Mouse (Mus musculus) heart, adult 2 months (tissue): ENCODE data around the gene Meis2. TPM values are rescaled to one million over a fixed set of nuclear protein-coding genes. Genes with fewer than 3 reads are reported as not detected.
A peak's percentile ranks its signal among the peaks of the same experiment; 100 is the strongest.

Source experiments
- DNase-seq, 2 experiments: peaks; one replicate each; pipeline ENCODE4 v3.0.0; 2021
- H3K27ac ChIP-seq: fragments of 200-600 bp; 2 replicates; pipeline ENCODE4 v1.8.1; 2022
- H3K27me3 ChIP-seq: fragments of 200-500 bp; 2 replicates; pipeline ENCODE4 v1.6.1; 2012; ENCODE audit warnings: mild to moderate bottlenecking, low read length, inconsistent platforms, mixed read lengths; ENCODE audit not compliant: control insufficient read depth, insufficient read depth
- H3K36me3 ChIP-seq: fragments of 200-500 bp; 2 replicates; pipeline ENCODE4 v1.6.1; 2012; ENCODE audit warnings: low read length, inconsistent platforms; ENCODE audit not compliant: control insufficient read depth, insufficient read depth
- H3K4me1 ChIP-seq: fragments of 200-500 bp; 2 replicates; pipeline ENCODE4 v1.6.1; 2011; ENCODE audit warnings: low read length; ENCODE audit not compliant: control insufficient read depth, insufficient read depth
- H3K4me3 ChIP-seq: fragments of 200-600 bp; 2 replicates; pipeline ENCODE4 v1.8.1; 2022
- H3K79me2 ChIP-seq: fragments of 200-500 bp; replicated peaks from 2 replicates; pipeline ENCODE4 v1.6.1; 2012; ENCODE audit warnings: mild to moderate bottlenecking, inconsistent platforms, low read length, moderate library complexity, mixed read lengths; ENCODE audit not compliant: control insufficient read depth, insufficient read depth
- H3K9ac ChIP-seq: fragments of 200-500 bp; 2 replicates; pipeline ENCODE4 v1.6.1; 2012; ENCODE audit warnings: low read depth, mild to moderate bottlenecking, control low read depth, inconsistent platforms, low read length, mixed read lengths
- CTCF ChIP-seq: fragments of 200-600 bp; IDR thresholded peaks from 2 replicates; pipeline ENCODE4 v1.8.1; 2022; ENCODE audit warnings: antibody characterized with exemption, mild to moderate bottlenecking, moderate library complexity
- EP300 ChIP-seq: fragments of 200-500 bp; IDR thresholded peaks from 2 replicates; pipeline ENCODE4 v1.6.1; 2011; ENCODE audit warnings: low read depth, low read length, control low read depth; ENCODE audit not compliant: insufficient read depth
- POLR2A ChIP-seq: fragments of 200-500 bp; IDR thresholded peaks from 2 replicates; pipeline ENCODE4 v1.6.1; 2011; ENCODE audit warnings: mild to moderate bottlenecking, low read depth, low read length, control low read depth; ENCODE audit not compliant: insufficient read depth
- WGBS: fragments of 180-500 bp; shearing (Covaris S2); methylation state at CpG from one replicate; pipeline ENCODE4 v1.1.7; 2018; 5-methylcytosine and 5-hydroxymethylcytosine counted together
- intact Hi-C: fragments of 180-260 bp; cut with DNase I; formaldehyde crosslinking; loops from one replicate; pipeline ENCODE4 v1.15.1; 2025
- polyA plus RNA-seq: library from polyadenylated mRNA; depleted of rRNA; stranded (reverse); fragments of >200 nt; gene quantifications from 2 replicates; pipeline ENCODE4 v1.2.3, GENCODE M21; 2012
- total RNA-seq, 2 experiments: library from RNA; stranded (reverse); gene quantifications; 2 replicates each; pipeline ENCODE4 v1.2.3; 2021

Meis2 gene
- total and polyA plus RNA-seq, 3 experiments = 16.9 to 30.4 (median 24.9) TPM

DNA sequence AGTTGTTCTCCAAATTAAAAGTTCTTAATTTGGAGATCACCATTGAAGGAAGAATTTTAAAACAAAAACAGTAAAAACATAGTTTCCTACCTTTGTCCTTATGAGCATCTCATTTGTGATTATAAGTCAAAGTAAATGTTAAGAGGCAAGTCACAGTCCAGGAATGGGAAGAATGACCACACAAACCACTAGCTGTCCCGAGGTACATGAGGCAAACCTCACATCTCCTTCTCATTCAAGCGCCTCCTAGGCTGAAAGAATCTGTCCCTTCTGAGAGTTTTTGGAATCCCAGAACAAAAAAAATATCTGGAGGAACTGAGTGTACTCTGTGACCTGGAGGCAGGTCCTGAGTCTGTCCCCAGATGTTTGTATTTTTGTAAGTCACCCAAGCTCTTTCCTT lies 13.2 kb upstream of the Meis2 start:
- Histone ChIP-seq H3K4me3 (no peak overlapping the region), H3K27me3 (0 out of 2 replicates have a peak, but pooled peaks cover 2% of the 10 kb centered on the region), H3K9ac (no peak overlapping the region), H3K4me1 (peaks cover 1% of the 10 kb centered on the region; the same call in 1 of the 2 replicates), H3K79me2 (no peaks in the 10 kb centered on the region), H3K36me3 (no peaks in the 10 kb centered on the region), H3K27ac (no peak overlapping the region)
- WGBS = 79% methylated on average over 2 of the region's 2 CpGs
- TF ChIP-seq EP300 (no peak), CTCF (no peak)
- intact Hi-C loops = loop anchor here (10.0 kb wide), 3 partner anchors 494 to 1224 kb away; partner anchors contain the start of gene BC052040
- DNase-seq = no peak

DNA sequence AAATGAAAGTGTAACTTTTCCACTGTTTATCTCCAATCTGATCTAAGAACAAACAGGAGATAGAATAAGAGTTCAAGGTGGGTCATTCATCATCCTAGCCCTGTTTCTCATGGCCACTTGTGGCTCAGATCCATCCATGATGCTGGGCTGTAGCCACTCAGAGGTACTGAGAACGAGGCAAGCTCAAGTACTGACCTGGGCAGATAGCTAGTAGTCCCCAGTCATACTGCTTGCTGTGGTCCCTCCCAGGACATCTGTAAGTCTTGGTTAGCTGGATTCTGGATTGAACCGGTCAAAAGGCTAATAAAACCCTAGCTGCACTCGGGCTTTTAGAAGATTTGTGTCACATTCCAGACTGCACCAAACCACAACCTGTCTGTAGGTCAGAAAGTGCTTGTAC lies 12.1 kb upstream of the Meis2 start:
- H3K9ac ChIP-seq = no peak overlapping the region
- intact Hi-C loops = loop anchor here (10.0 kb wide), 3 partner anchors 493 to 1223 kb away; partner anchors contain the start of gene BC052040
- H3K27ac ChIP-seq = no peak overlapping the region
- no peak for TF ChIP-seq POLR2A
- TF ChIP-seq CTCF = no peak
- no peak for TF ChIP-seq EP300
- WGBS = 81% methylated on average over 3 of the region's 3 CpGs
- DNase-seq = no peak
- H3K79me2 ChIP-seq = no peaks in the 10 kb centered on the region
- no peak overlapping the region for H3K4me3 ChIP-seq
- H3K36me3 ChIP-seq = no peaks in the 10 kb centered on the region
- H3K27me3 ChIP-seq = 0 out of 2 replicates have a peak, but pooled peaks cover under 1% of the 10 kb centered on the region
- H3K4me1 ChIP-seq = peaks cover 1% of the 10 kb centered on the region; the same call in 1 of the 2 replicates

DNA sequence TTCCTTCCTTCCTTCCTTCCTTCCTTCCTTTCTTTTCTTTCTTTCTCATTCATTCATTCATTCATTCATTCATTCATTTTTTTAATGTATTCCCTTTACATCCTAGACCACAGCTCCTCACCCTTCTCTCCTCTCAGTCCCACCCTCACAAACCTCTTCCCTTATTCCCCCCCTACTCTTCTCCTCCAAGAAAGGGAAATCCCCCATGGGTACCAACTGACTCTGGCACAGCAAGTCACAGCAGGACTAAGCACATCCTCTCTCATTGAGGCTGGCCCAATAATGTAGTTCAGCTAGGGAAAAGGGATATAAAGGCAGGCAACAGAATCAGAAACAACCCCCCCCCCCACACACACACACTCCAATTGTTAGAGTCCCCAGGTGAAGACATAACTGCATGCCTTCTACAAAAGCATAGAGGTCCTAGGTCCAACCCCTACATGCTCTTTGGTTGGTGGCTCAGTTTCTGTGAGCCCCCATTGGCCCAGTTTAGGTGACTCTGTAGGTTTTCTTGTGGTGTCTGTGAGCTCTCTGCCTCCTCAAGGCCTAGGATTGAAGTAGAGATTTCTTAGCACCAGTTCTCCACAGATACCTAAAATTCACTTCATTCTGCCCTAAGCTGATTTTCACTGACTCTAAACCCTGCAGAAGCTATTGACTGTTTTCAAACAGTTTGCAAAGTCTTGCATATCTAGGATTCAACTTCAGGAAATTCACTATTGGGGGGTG lies 11.3 kb upstream of the Meis2 start:
- Histone ChIP-seq H3K27ac (no peak overlapping the region), H3K79me2 (no peaks in the 10 kb centered on the region), H3K9ac (no peak overlapping the region), H3K27me3 (no peaks in the 10 kb centered on the region), H3K4me3 (no peak overlapping the region), H3K4me1 (peaks cover 1% of the 10 kb centered on the region; the same call in 1 of the 2 replicates), H3K36me3 (no peaks in the 10 kb centered on the region)
- intact Hi-C loops = loop anchor here (10.0 kb wide), 3 partner anchors 492 to 1222 kb away; partner anchors contain the start of gene BC052040
- TF ChIP-seq POLR2A (no peak), CTCF (no peak), EP300 (no peak)
- no peak for DNase-seq

DNA sequence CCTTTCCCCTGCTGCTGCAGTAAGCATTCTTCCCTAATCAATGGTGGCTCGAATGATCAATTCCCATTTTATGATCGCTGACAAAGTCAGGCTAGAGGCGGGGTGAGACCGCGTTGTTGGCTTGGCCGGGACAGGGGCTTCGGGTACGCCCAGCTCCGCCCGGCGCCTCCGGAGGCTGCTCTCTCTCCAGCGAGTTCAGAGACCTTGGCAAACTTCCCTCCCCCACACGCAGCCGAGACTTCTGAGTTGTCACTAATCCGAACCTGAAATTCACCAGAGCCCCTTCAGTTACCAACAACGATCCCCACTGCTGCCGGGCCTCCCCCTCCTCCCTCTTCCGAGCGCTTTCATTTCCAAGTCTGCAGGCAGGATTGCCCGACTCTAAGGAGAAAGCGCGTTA lies 10.3 kb upstream of the Meis2 start:
- Histone ChIP-seq H3K36me3 (no peaks in the 10 kb centered on the region), H3K79me2 (no peaks in the 10 kb centered on the region), H3K9ac (peak overlapping the region; percentile 15; the same call in 1 of the 2 replicates), H3K27ac (no peak overlapping the region), H3K4me3 (peak overlapping the region; percentile 63), H3K4me1 (peaks cover 1% of the 10 kb centered on the region; the same call in 1 of the 2 replicates), H3K27me3 (no peaks in the 10 kb centered on the region)
- peak; percentile 62 to 66 for DNase-seq
- no peak for TF ChIP-seq EP300
- no peak for TF ChIP-seq CTCF
- TF ChIP-seq POLR2A = no peak
- WGBS = under 1% methylated on average over 23 of the region's 23 CpGs
- intact Hi-C loops = loop anchor here (10.0 kb wide), 3 partner anchors 491 to 1221 kb away; partner anchors contain the start of gene BC052040

DNA sequence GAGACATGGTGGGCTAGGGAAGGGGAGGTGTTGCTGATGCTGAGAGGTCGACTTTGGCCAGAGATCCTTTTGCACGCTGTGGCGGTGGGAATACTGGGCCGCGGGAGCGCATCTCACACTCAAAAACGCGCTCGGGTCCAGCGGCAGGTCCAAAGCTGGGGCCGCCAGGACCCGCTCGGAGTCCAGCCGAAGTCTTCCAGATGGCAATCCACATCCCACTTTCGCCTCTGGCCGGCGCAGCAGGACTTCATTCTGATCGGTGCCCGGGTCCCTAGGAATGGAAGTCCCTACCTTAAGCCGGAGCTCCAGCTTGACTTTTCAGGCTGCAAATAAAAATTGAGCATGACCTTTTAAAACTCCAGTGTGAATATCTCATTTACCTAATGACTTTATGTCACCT lies 9.8 kb upstream of the Meis2 start:
- DNase-seq = peak in 1 of 2 experiments; percentile 45
- 0 out of 2 replicates have a peak overlapping the region, but pooled peaks have one; percentile 5 for H3K9ac ChIP-seq
- H3K79me2 ChIP-seq = no peaks in the 10 kb centered on the region

More for the DNA sequence above, 9.8 kb upstream of the Meis2 start:
- Histone ChIP-seq H3K4me3 (peak overlapping the region; percentile 63), H3K27me3 (no peaks in the 10 kb centered on the region), H3K4me1 (peaks cover 1% of the 10 kb centered on the region; the same call in 1 of the 2 replicates), H3K27ac (no peak overlapping the region), H3K36me3 (no peaks in the 10 kb centered on the region)
- 4% methylated on average over 20 of the region's 20 CpGs for WGBS
- TF ChIP-seq EP300 = no peak
- TF ChIP-seq POLR2A = no peak
- TF ChIP-seq CTCF = no peak; the same call in 1 of the 2 replicates
- intact Hi-C loops = loop anchor here (10.0 kb wide), 3 partner anchors 491 to 1221 kb away; partner anchors contain the start of gene BC052040
